Mouse (Mus musculus) kidney, adult 18-20 months (tissue): Measurements from ENCODE around the gene Sema6c.
"Not testable (repeated sequence)": the region's sequence is repeated elsewhere in the genome, so short reads cannot be mapped to it uniquely, and the experiment has no call there.

Experiments
- DNase-seq: peaks from one replicate; pipeline ENCODE4 v3.0.0; 2021

Sema6c gene

GRCm38 (mm10) chr3:95159987-95160963, at the start of gene Sema6c:
Gene Sema6c, plus strand, starts transcription at chr3:95160457.
- peak; percentile 89 for DNase-seq

GRCm38 (mm10) chr3:95110911-95111726, 49.1 kb upstream of the Sema6c start, which contains the start of gene Vps72:
Gene Vps72, plus strand, starts transcription at chr3:95111022.
- peak; percentile 93 for DNase-seq

GRCm38 (mm10) chr3:95112760-95113159, 47.5 kb upstream of the Sema6c start:
- DNase-seq: no peak

- DNase-seq: no peak
Observed at GRCm38 (mm10) chr3:95117751-95118150, 42.5 kb upstream of the Sema6c start.

- DNase-seq: no peak
Observed at GRCm38 (mm10) chr3:95121580-95121979, 38.7 kb upstream of the Sema6c start.

GRCm38 (mm10) chr3:95124246-95124645, 36.0 kb upstream of the Sema6c start, which contains the start of gene Tmod4:
Gene Tmod4, plus strand, starts transcription at chr3:95124476.
- no peak for DNase-seq

GRCm38 (mm10) chr3:95124972-95125371, 35.3 kb upstream of the Sema6c start:
- no peak for DNase-seq

GRCm38 (mm10) chr3:95129226-95129651, 31.0 kb upstream of the Sema6c start:
- peak; percentile 57 for DNase-seq

GRCm38 (mm10) chr3:95130081-95130480, 30.2 kb upstream of the Sema6c start:
- no peak for DNase-seq

GRCm38 (mm10) chr3:95132389-95132788, 27.9 kb upstream of the Sema6c start:
- not testable (repeated sequence) for DNase-seq

GRCm38 (mm10) chr3:95133176-95133575, 27.1 kb upstream of the Sema6c start:
- DNase-seq: no peak

- peak; percentile 90 for DNase-seq
Observed at GRCm38 (mm10) chr3:95133680-95134101, 26.6 kb upstream of the Sema6c start, which contains the start of the genes Scnm1 and Lysmd1. Gene Scnm1, minus strand, starts transcription at chr3:95134011. Gene Lysmd1, plus strand, starts transcription at chr3:95134088.

- not testable (repeated sequence) for DNase-seq
Observed at GRCm38 (mm10) chr3:95134133-95134532, 26.1 kb upstream of the Sema6c start.

- peak; percentile 71 for DNase-seq
Observed at GRCm38 (mm10) chr3:95135023-95135422, 25.2 kb upstream of the Sema6c start.

GRCm38 (mm10) chr3:95135433-95136052, 24.7 kb upstream of the Sema6c start:
- DNase-seq: no peak

GRCm38 (mm10) chr3:95136336-95136735, 23.9 kb upstream of the Sema6c start:
- DNase-seq: no peak

- peak; percentile 79 for DNase-seq
Observed at GRCm38 (mm10) chr3:95139586-95140288, 20.5 kb upstream of the Sema6c start.

- DNase-seq: no peak
Observed at GRCm38 (mm10) chr3:95140289-95140595, 20.0 kb upstream of the Sema6c start.

- DNase-seq: no peak
Observed at GRCm38 (mm10) chr3:95140795-95141194, 19.5 kb upstream of the Sema6c start.

- DNase-seq: no peak
Observed at GRCm38 (mm10) chr3:95141474-95141873, 18.8 kb upstream of the Sema6c start.

GRCm38 (mm10) chr3:95141952-95142616, 18.2 kb upstream of the Sema6c start, which contains the start of gene Tnfaip8l2:
Gene Tnfaip8l2, minus strand, starts transcription at chr3:95142360.
- DNase-seq: no peak
